Mouse (Mus musculus): ENCODE measurements around the gene Cbx1. TPM values are rescaled to one million over a fixed set of nuclear protein-coding genes. Genes with fewer than 3 reads are reported as not detected.

The Cbx1 gene
- total RNA-seq (2021) (10 to 100 TPM; 34.8 to 36.9 TPM), polyA plus RNA-seq (2012; rRNA removed) (8.4 and 11.1 TPM in 2 replicates)
- long read RNA-seq, partial matches to known transcripts, result 5 of 12 reads
- long read RNA-seq, other reads (novel, unspliced or antisense), result 5 of 12 reads

DNA sequence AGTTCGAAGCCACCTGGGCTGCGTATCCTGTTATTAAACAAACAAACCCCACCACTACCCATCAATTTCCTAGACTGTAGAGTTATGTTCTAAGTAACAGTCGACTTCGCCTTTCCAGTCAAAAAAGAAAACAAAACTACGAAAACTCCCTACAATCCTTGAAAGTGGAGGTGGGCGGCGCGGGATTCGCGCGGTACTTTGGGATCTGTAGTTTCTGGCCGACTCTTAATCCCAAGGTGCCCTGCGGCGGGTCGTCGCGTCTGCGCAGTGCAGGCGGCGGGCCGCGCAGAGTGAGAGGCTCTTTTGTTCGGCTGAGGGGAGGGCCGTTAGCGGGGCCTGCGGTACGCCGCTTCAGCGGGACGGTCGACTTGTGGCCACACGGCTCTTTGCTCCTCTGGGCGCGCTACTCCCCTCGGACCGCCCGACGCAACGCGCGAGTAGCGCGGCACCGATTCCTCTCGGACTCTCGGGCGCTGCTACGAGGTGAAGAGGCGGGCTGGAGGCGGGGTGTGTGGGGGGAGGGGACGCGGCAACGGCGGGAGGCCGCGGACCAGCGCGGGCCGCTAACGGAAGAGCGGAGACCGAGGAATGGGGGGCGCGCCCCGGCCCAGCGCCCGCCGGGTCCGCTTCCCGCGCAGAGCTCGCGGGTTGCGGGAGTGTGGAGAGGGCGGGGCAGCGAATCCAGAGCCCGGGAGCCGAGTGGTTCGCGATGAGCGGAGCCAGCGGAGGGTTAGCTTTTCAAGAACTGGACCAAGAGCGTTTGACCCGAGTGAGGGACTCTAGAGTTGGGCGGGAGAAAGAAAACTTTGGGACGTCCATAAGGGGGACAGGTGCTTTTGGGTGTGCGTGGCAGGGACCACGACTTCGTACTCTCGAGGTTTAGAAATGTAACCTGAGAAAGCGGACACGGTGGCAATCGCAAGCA lies at the start of gene Cbx1:
TSS of gene Cbx1 (plus strand) at position 257 of the 925 bp plus-strand sequence.
- peak; percentile 94 to 95 for DNase-seq
- Histone ChIP-seq H3K4me1 (ENCODE audit: control insufficient read depth, insufficient read depth, low read length) (peaks cover 8% of the 10 kb centered on the region), H3K36me3 (ENCODE audit: control insufficient read depth, insufficient read depth, low read length) (peaks cover 15% of the 10 kb centered on the region), H3K79me2 (replicated peaks; ENCODE audit: control insufficient read depth, insufficient read depth, low read length) (peaks cover 3% of the 10 kb centered on the region; the same call in 1 of the 2 replicates), H3K9ac (ENCODE audit: low read depth, low read length) (peak within 1 kb of the TSS; percentile 89), H3K27me3 (ENCODE audit: control insufficient read depth, insufficient read depth, low read length) (no peaks in the 10 kb centered on the region), H3K27ac (peak within 1 kb of the TSS; percentile 92), H3K4me3 (peak within 1 kb of the TSS; percentile 67)
- peak; percentile 65; the same call in 1 of the 2 replicates for TF ChIP-seq POLR2A (IDR thresholded peaks at IDR 0.05; ENCODE audit: insufficient read depth, low read depth, low read length)
- TF ChIP-seq CTCF (IDR thresholded peaks at IDR 0.05), result no peak
- intact Hi-C loops (cut with DNase I), result loop anchor here (2.0 kb wide), 3 partner anchors 14 to 72 kb away; no protein-coding TSS in a partner anchor
- WGBS, result under 1% methylated on average over 91 of the region's 93 CpGs

DNA sequence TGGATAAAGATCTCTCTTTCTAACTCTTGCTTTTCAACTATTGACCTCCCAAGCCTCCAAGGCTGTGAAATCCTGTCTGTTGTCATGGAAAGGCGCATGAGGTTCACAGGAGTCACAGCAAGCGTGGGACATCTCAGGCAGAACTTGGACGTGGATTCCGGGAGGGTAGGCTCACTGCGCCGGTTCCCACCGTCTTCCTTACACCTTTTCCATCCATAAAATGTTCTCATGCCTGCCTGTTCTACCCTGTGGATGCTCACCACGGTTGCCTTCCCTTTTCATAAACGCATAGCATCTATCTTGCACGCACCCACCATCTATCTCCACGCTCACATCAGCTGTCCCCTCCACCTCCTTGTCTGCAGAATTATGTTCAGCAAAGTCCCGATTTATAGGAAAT lies 48.1 kb upstream of the Cbx1 start:
- Histone ChIP-seq H3K36me3 (ENCODE audit: control insufficient read depth, insufficient read depth, low read length) (no peaks in the 10 kb centered on the region), H3K79me2 (replicated peaks; ENCODE audit: control insufficient read depth, insufficient read depth, low read length) (no peaks in the 10 kb centered on the region), H3K4me1 (ENCODE audit: control insufficient read depth, insufficient read depth, low read length) (no peaks in the 10 kb centered on the region), H3K27me3 (ENCODE audit: control insufficient read depth, insufficient read depth, low read length) (peaks cover 2% of the 10 kb centered on the region; the same call in 1 of the 2 replicates), H3K27ac (no peak overlapping the region), H3K9ac (ENCODE audit: low read depth, low read length) (no peak overlapping the region), H3K4me3 (no peak overlapping the region)
- WGBS, result 72% methylated on average over 12 of the region's 12 CpGs
- TF ChIP-seq POLR2A (IDR thresholded peaks at IDR 0.05; ENCODE audit: insufficient read depth, low read depth, low read length) (no peak), EP300 (IDR thresholded peaks at IDR 0.05; ENCODE audit: insufficient read depth, low read depth, low read length) (no peak), CTCF (IDR thresholded peaks at IDR 0.05) (no peak)
- no peak for DNase-seq
- intact Hi-C loops (cut with DNase I), result no loop called here

DNA sequence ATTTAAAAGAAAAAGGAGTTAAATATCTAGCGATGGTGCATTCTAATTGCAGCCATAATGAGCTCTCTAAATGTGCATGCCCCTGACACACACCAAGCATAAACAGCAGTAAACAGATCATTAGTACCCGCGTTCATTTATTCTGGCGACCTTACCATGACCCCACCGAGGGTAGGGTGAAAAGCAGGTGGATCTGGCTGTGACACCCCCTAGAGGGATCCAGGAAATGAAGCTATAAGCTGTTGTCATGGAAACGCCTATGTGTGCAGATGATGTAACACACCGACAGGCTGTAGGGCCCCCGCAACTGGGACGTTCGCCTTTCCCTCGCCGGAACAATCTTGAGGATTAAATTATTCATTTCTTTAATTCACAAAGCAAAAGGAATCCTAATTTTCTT lies 46.9 kb upstream of the Cbx1 start:
- Histone ChIP-seq H3K4me3 (no peak overlapping the region), H3K79me2 (replicated peaks; ENCODE audit: control insufficient read depth, insufficient read depth, low read length) (no peaks in the 10 kb centered on the region), H3K36me3 (ENCODE audit: control insufficient read depth, insufficient read depth, low read length) (no peaks in the 10 kb centered on the region), H3K27ac (no peak overlapping the region), H3K27me3 (ENCODE audit: control insufficient read depth, insufficient read depth, low read length) (peaks cover 2% of the 10 kb centered on the region; the same call in 1 of the 2 replicates), H3K9ac (ENCODE audit: low read depth, low read length) (no peak overlapping the region), H3K4me1 (ENCODE audit: control insufficient read depth, insufficient read depth, low read length) (no peaks in the 10 kb centered on the region)
- 36% methylated on average over 12 of the region's 12 CpGs for WGBS
- intact Hi-C loops (cut with DNase I), result no loop called here
- TF ChIP-seq POLR2A (IDR thresholded peaks at IDR 0.05; ENCODE audit: insufficient read depth, low read depth, low read length), result no peak
- TF ChIP-seq CTCF (IDR thresholded peaks at IDR 0.05), result no peak
- no peak for TF ChIP-seq EP300 (IDR thresholded peaks at IDR 0.05; ENCODE audit: insufficient read depth, low read depth, low read length)
- no peak for DNase-seq

DNA sequence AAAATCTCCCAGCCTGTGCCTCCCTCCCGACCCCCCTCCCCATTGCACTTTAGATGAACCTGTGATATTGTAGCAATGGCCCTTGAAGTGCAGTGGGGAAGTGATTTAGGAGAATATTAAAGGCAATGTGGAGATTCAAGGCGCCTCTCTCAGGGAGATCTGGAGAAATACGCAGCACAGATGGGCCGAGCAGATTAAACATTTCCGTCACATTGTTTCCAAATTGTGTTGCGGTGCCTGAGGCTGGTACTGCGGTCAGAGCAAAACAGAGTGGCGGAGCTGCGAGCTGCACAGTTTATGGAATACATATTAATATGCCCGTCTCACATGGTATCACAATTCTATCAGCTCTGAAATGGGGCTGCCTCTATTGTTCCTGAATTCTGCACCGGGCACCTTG lies 45.9 kb upstream of the Cbx1 start:
- Histone ChIP-seq H3K27ac (no peak overlapping the region), H3K27me3 (ENCODE audit: control insufficient read depth, insufficient read depth, low read length) (peaks cover 2% of the 10 kb centered on the region; the same call in 1 of the 2 replicates), H3K36me3 (ENCODE audit: control insufficient read depth, insufficient read depth, low read length) (no peaks in the 10 kb centered on the region), H3K79me2 (replicated peaks; ENCODE audit: control insufficient read depth, insufficient read depth, low read length) (no peaks in the 10 kb centered on the region), H3K4me3 (no peak overlapping the region), H3K9ac (ENCODE audit: low read depth, low read length) (no peak overlapping the region), H3K4me1 (ENCODE audit: control insufficient read depth, insufficient read depth, low read length) (no peaks in the 10 kb centered on the region)
- 63% methylated on average over 11 of the region's 11 CpGs for WGBS
- intact Hi-C loops (cut with DNase I), result no loop called here
- TF ChIP-seq POLR2A (IDR thresholded peaks at IDR 0.05; ENCODE audit: insufficient read depth, low read depth, low read length), result no peak
- TF ChIP-seq CTCF (IDR thresholded peaks at IDR 0.05), result no peak
- no peak for TF ChIP-seq EP300 (IDR thresholded peaks at IDR 0.05; ENCODE audit: insufficient read depth, low read depth, low read length)
- DNase-seq, result no peak

DNA sequence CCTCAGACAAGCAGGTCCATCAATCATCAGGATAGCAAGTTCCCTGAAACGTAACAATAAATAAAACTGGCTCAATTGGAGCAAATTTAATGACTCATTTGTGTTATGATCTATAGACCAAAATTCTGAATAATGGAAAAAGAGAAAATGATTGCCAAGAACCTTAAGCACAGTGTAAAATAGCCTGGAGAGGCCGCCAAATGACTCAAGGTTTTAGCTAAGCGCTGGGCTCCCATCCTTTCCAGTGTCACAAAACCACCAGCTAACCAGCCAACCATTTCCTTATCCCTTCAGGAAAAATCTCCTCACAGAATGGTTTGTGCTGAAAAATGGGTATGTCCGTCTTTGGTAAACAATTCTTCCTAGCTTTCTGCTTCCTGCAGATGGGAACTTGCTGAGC lies 45.0 kb upstream of the Cbx1 start:
- intact Hi-C loops (cut with DNase I), result no loop called here
- TF ChIP-seq CTCF (IDR thresholded peaks at IDR 0.05), result no peak
- TF ChIP-seq EP300 (IDR thresholded peaks at IDR 0.05; ENCODE audit: insufficient read depth, low read depth, low read length), result no peak
- TF ChIP-seq POLR2A (IDR thresholded peaks at IDR 0.05; ENCODE audit: insufficient read depth, low read depth, low read length), result no peak
- Histone ChIP-seq H3K4me1 (ENCODE audit: control insufficient read depth, insufficient read depth, low read length) (no peaks in the 10 kb centered on the region), H3K4me3 (no peak overlapping the region), H3K79me2 (replicated peaks; ENCODE audit: control insufficient read depth, insufficient read depth, low read length) (no peaks in the 10 kb centered on the region), H3K27me3 (ENCODE audit: control insufficient read depth, insufficient read depth, low read length) (peaks cover 2% of the 10 kb centered on the region; the same call in 1 of the 2 replicates), H3K36me3 (ENCODE audit: control insufficient read depth, insufficient read depth, low read length) (no peaks in the 10 kb centered on the region), H3K9ac (ENCODE audit: low read depth, low read length) (no peak overlapping the region), H3K27ac (no peak overlapping the region)
- WGBS, result 73% methylated on average over 4 of the region's 4 CpGs
- no peak for DNase-seq

DNA sequence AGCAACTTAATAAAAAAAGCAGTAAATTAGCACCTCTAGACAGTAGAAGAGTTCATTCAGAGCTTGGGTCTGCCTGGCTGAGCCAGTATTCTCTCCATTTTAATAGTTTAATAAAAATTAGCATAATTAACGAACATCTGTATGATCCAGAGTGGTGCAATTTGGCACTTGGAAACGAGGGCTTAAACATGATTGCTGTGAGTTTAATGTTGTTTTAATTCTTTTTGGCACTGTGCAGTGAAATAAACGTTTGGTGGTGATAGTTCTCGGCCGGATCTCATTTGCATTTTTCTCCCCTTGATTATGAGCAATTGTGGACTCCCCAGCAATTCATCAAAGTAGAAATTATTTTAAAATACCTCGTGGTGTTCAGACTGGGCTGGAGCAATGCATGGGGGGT lies 42.3 kb upstream of the Cbx1 start:
- Histone ChIP-seq H3K36me3 (ENCODE audit: control insufficient read depth, insufficient read depth, low read length) (no peaks in the 10 kb centered on the region), H3K79me2 (replicated peaks; ENCODE audit: control insufficient read depth, insufficient read depth, low read length) (no peaks in the 10 kb centered on the region), H3K4me1 (ENCODE audit: control insufficient read depth, insufficient read depth, low read length) (no peaks in the 10 kb centered on the region), H3K9ac (ENCODE audit: low read depth, low read length) (no peak overlapping the region), H3K27ac (no peak overlapping the region), H3K4me3 (no peak overlapping the region), H3K27me3 (ENCODE audit: control insufficient read depth, insufficient read depth, low read length) (peaks cover 2% of the 10 kb centered on the region; the same call in 1 of the 2 replicates)
- DNase-seq, result no peak
- intact Hi-C loops (cut with DNase I), result no loop called here
- WGBS, result 67% methylated on average over 6 of the region's 6 CpGs
- TF ChIP-seq EP300 (IDR thresholded peaks at IDR 0.05; ENCODE audit: insufficient read depth, low read depth, low read length) (no peak), CTCF (IDR thresholded peaks at IDR 0.05) (no peak), POLR2A (IDR thresholded peaks at IDR 0.05; ENCODE audit: insufficient read depth, low read depth, low read length) (no peak)
